In the genomic region with DNA sequence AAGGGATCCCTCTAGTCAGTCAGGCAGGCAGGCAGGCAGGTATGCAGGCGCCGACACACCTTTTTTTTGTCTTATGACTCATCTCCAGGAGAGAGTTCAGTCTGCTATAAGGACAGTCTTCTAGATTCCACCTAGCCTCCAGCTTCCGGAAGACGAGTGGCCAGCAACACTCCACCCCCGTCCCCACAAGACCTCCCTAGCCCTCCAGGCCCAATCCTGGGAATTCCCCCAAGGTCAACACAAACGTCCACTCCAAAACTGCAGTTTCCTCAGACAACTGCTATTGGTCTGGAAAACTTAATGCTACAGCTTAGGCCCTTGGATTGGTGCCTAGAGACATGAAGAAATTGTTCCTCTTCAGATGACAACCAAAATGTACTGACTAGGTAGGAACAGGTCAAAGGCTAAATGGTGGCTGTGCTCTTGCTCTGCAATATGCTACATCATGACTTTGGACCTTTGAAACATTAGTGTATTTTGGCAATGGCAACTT, we compare ENCODE assay signal across 21 mouse cellular contexts.
DNase-seq lines count a peak whose midpoint lies in the region; ATAC-seq lines count a peak whose summit lies in the region.
"Had no signal": no experiment of that assay in that cellular context is flagged by ENCODE, and none has a peak within 500 bp of the region (broad histone marks: within the 10 kb centered on the region; RNA-seq: fewer than 3 reads in every experiment).

No protein-coding gene starts in this region.

- 0 out of 2 replicates have a peak, but pooled peaks cover 5% of the 10 kb centered on the region for H3K4me1 ChIP-seq in kidney, embryonic 15.5 days
- H3K4me1 ChIP-seq in forebrain, embryonic 10.5 days: no peaks in the 10 kb centered on the region
- H3K4me1 ChIP-seq: hindbrain, embryonic 13.5 days; midbrain, embryonic 13.5 days; neural tube, embryonic 15.5 days had no signal

- no peaks in the 10 kb centered on the region for H3K36me3 ChIP-seq in kidney, embryonic 15.5 days
- H3K36me3 ChIP-seq in forebrain, embryonic 10.5 days (replicated peaks): no peaks in the 10 kb centered on the region
- H3K36me3 ChIP-seq: hindbrain, embryonic 13.5 days; limb, embryonic 13.5 days; midbrain, embryonic 13.5 days; neural tube, embryonic 15.5 days had no signal

- 65% methylated on average over 6 of the region's 6 CpGs for WGBS in kidney, embryonic 15.5 days
- WGBS in forebrain, embryonic 10.5 days: 88% methylated on average over 6 of the region's 6 CpGs

- H3K27ac ChIP-seq in kidney, embryonic 15.5 days: no peak overlapping the region
- H3K27ac ChIP-seq in forebrain, embryonic 10.5 days: no peak overlapping the region
- H3K27ac ChIP-seq: hindbrain, embryonic 13.5 days; limb, embryonic 13.5 days; midbrain, embryonic 13.5 days; neural tube, embryonic 15.5 days had no signal

- no peak overlapping the region for H3K9ac ChIP-seq in kidney, embryonic 15.5 days
- H3K9ac ChIP-seq: forebrain, postnatal 0 days; hindbrain, embryonic 13.5 days; limb, embryonic 13.5 days; midbrain, embryonic 13.5 days; neural tube, embryonic 15.5 days had no signal

- ATAC-seq in kidney, embryonic 15.5 days (replicated peaks; ENCODE audit: low FRiP score): no peak
- ATAC-seq: forebrain, postnatal 0 days; midbrain, embryonic 13.5 days had no signal

- H3K9me3 ChIP-seq in kidney, embryonic 15.5 days (replicated peaks): no peaks in the 10 kb centered on the region
- H3K9me3 ChIP-seq in forebrain, embryonic 10.5 days: no peaks in the 10 kb centered on the region
- H3K9me3 ChIP-seq: hindbrain, embryonic 13.5 days; limb, embryonic 13.5 days; midbrain, embryonic 13.5 days; neural tube, embryonic 15.5 days had no signal

- no peak overlapping the region for H3K4me2 ChIP-seq in kidney, embryonic 15.5 days
- H3K4me2 ChIP-seq: hindbrain, embryonic 13.5 days; limb, embryonic 13.5 days; midbrain, embryonic 13.5 days; neural tube, embryonic 15.5 days had no signal

- H3K27me3 ChIP-seq in kidney, embryonic 15.5 days: no peaks in the 10 kb centered on the region
- no peaks in the 10 kb centered on the region for H3K27me3 ChIP-seq in forebrain, embryonic 10.5 days (ENCODE audit: poor library complexity, severe bottlenecking)
- H3K27me3 ChIP-seq: CH12.LX; hindbrain, embryonic 13.5 days; limb, embryonic 13.5 days; midbrain, embryonic 13.5 days; neural tube, embryonic 15.5 days had no signal

- peak; percentile 94 for DNase-seq in heart, adult 11 months
- no peak for DNase-seq in heart, adult 8-10 months (ENCODE audit: low spot score)
- peak; percentile 44 for DNase-seq in kidney, postnatal 10 days
- peak; percentile 65 for DNase-seq in adipocyte (ENCODE audit: low spot score)
- DNase-seq in lung, postnatal 10 days: peak; percentile 21
- DNase-seq in forebrain, embryonic 10.5 days (ENCODE audit: extremely low spot score, low spot score): no peak
- no peak for DNase-seq in gastrocnemius, adult 8-10 months (ENCODE audit: low spot score in 2 of 2)
- DNase-seq: adrenal gland, adult 8-10 months; cerebellum, adult 11 months; cerebellum, postnatal 25 days; forebrain, postnatal 0 days; kidney, adult 11 months; right cerebral cortex, postnatal 25 days had no signal

- H3K4me3 ChIP-seq in kidney, embryonic 15.5 days (replicated peaks): no peak overlapping the region
- H3K4me3 ChIP-seq in forebrain, embryonic 10.5 days: no peak overlapping the region
- H3K4me3 ChIP-seq: erythroblast, embryonic 14.5 days; hindbrain, embryonic 13.5 days; limb, embryonic 13.5 days; midbrain, embryonic 13.5 days; myocyte; neural tube, embryonic 15.5 days had no signal

Comparison
In these comparisons a context has a peak if more than half of its experiments do, and no peak if none do; other contexts are left out.
1. DNase-seq: peak in heart, adult 11 months (single experiment), kidney, postnatal 10 days (single experiment), adipocyte (single experiment) and lung, postnatal 10 days (single experiment); none in heart, adult 8-10 months (single experiment), forebrain, embryonic 10.5 days (single experiment) and gastrocnemius, adult 8-10 months (0 of 2).